Mouse (Mus musculus) olfactory bulb, adult 2 months (tissue): ENCODE measurements around the gene Tctex1d4. TPM values are rescaled to one million over a fixed set of nuclear protein-coding genes. Genes with fewer than 3 reads are reported as not detected.

Source experiments
- H3K27ac ChIP-seq: fragments of 200-500 bp; 2 replicates; pipeline ENCODE4 v1.5.1; 2012; ENCODE audit warnings: low read depth, low read length; ENCODE audit not compliant: insufficient read depth
- H3K4me1 ChIP-seq: fragments of 200-500 bp; 2 replicates; pipeline ENCODE4 v1.6.1; 2012; ENCODE audit warnings: low read length; ENCODE audit not compliant: control insufficient read depth, insufficient read depth
- H3K4me3 ChIP-seq: fragments of 200-500 bp; 2 replicates; pipeline ENCODE4 v1.5.1; 2012; ENCODE audit warnings: mild to moderate bottlenecking, low read depth, low read length, moderate library complexity; ENCODE audit not compliant: insufficient read depth
- CTCF ChIP-seq: fragments of 200-500 bp; IDR thresholded peaks from 2 replicates; pipeline ENCODE4 v1.5.1; 2012; ENCODE audit warnings: low read depth, mild to moderate bottlenecking, low read length, moderate library complexity; ENCODE audit not compliant: insufficient read depth
- POLR2A ChIP-seq: fragments of 200-500 bp; IDR thresholded peaks from 2 replicates; pipeline ENCODE4 v1.6.1; 2012; ENCODE audit warnings: mild to moderate bottlenecking, low read depth, low read length, moderate library complexity; ENCODE audit not compliant: insufficient read depth
- WGBS: fragments of 180-500 bp; shearing (Covaris S2); methylation state at CpG from one replicate; pipeline ENCODE4 v1.1.7; 2018; 5-methylcytosine and 5-hydroxymethylcytosine counted together
- polyA plus RNA-seq: library from polyadenylated mRNA; stranded (reverse); fragments of >200 nt; gene quantifications from 2 replicates; pipeline ENCODE4 v1.2.4, GENCODE M21; 2012; ENCODE audit warnings: low replicate concordance; ENCODE audit not compliant: missing spikeins, insufficient read depth, insufficient read length

The Tctex1d4 gene
- polyA plus RNA-seq, 1 experiment = not detected

DNA sequence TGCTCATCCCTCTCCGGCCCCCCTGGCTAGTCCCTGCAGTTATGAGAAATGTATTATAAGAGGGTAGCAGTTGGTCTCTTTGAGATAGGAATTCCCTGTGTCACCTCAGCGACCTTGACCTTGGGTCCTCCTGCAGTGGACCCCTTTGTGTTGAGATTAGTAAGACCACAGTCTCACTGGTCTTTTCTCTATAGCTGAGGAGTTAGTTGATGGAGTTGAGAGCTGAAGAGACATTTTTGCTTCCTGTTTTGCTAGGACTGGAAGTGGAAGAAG is 27.9 kb upstream of the Tctex1d4 start:
- WGBS = 76% methylated on average over 2 of the region's 2 CpGs
- H3K4me3 ChIP-seq = no peak overlapping the region
- H3K4me1 ChIP-seq = peaks cover 19% of the 10 kb centered on the region
- no peak overlapping the region for H3K27ac ChIP-seq
- TF ChIP-seq POLR2A (no peak), CTCF (no peak)

DNA sequence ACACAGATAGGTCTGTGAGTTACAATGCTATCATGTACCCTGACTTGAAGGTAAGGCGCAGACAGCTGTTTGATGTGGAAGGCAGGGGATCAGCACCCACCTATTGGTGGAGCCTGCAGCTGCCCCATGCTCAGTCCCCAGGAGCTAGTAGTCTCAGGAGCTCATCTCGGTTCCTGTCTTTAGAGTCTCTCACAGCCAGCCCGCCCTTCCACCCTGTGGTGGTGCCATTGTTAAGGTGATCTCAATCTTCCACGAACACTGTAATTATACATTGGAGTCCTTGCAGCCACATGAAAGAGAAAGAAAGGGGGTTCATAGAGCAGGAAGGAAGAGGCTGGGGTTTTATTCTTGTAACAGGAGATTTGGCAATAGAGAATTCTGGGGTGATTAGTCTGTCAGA is 26.6 kb upstream of the Tctex1d4 start:
- H3K4me1 ChIP-seq = peaks cover 19% of the 10 kb centered on the region
- WGBS = 66% methylated on average over 4 of the region's 4 CpGs
- TF ChIP-seq CTCF (no peak), POLR2A (no peak)

DNA sequence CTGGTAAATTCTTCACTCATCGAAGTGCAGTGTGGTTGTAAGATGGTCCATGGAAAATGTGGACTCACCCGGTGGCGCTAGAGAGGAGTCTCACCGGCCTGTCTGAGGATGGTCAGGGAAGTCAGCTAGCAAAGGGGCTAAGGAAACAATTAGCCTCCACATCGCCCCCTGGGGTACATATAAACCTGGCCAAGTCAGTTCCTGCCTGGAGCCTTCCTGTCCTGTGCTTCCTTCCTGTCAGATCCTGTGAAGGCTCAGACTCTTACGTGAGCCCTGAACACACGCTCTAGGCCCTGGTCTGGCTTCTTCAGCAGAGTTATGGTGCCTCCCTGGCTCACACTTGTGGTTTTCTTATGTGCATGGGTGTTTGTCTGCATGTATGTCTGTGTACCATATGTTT is 25.4 kb upstream of the Tctex1d4 start:
- Histone ChIP-seq H3K4me3 (no peak overlapping the region), H3K27ac (no peak overlapping the region), H3K4me1 (peaks cover 11% of the 10 kb centered on the region)
- TF ChIP-seq POLR2A (no peak), CTCF (no peak)
- 62% methylated on average over 7 of the region's 7 CpGs for WGBS

More for the DNA sequence above, 26.6 kb upstream of the Tctex1d4 start:
- Histone ChIP-seq H3K4me3 (no peak overlapping the region), H3K27ac (no peak overlapping the region)

DNA sequence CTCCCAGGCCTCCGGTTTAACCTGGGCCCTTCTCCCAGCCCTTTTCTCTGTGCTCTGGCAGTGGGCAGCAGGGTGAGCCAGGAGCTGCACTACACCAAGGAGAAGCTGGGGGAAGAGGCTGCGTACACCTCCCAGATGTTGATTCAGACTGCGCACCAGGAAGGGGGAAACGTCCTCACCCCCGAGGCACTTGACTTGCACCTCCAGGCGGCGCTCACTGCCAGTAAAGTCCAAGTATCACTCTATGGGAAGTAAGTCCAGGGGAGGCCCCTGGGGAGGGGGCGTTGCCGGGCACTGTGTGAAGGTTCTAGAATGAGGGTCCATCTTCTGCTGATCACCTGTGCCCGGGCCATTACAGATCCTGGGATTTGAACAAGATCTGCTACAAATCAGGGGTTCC is 21.9 kb upstream of the Tctex1d4 start:
- H3K4me1 ChIP-seq = no peaks in the 10 kb centered on the region
- TF ChIP-seq POLR2A (no peak), CTCF (no peak)
- 88% methylated on average over 10 of the region's 10 CpGs for WGBS
- H3K4me3 ChIP-seq = no peak overlapping the region
- no peak overlapping the region for H3K27ac ChIP-seq

DNA sequence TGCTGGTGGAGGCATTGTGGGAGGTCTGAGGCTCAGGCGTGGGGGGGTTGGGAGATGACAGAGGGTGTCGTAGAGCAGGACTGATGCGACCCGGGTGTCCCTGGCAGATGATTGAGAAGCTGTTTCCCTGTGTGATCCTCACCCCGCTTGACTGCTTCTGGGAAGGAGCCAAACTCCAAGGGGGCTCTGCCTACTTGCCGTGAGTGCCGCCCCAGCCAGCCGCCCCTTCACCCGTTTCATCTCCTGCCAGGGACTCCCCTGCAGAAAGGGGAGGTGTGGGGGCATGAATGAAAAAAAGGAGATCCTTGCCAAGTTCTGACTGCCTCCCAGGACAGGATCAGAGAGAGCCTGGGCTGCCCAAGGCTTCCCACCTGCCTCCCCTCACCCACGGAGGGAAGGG is 21.5 kb upstream of the Tctex1d4 start:
- H3K27ac ChIP-seq = no peak overlapping the region

DNA sequence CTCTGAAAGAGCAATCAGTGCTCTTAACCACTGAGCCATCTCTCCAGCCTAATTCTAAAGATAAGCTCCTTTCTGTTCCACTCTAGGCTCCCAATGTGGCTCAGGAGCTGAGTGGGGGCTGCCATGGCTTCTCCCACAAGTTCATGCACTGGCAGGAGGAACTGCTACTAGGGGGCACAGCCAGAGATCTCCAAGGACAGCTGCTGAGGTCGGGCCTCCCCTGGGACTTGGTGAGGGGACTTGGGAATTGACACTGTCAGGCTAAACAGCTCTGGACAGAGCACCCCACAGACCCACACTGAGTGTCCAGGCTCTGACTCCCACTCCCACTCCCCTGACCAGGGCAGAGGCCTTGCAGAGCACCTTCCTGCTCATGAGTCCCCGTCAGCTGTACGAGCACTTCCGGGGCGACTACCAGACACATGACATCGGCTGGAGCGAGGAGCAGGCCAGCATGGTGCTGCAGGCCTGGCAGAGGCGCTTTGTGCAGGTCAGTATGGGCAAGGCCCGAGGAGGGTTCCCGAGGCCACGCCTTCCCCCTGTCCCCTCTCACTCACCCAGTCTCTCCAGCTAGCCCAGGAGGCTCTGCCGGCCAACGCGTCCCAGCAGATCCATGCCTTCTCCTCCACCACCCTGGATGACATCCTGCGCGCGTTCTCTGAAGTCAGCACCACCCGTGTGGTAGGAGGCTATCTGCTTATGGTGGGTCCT is 18.6 kb upstream of the Tctex1d4 start:
- Histone ChIP-seq H3K4me1 (no peaks in the 10 kb centered on the region), H3K4me3 (no peak overlapping the region), H3K27ac (no peak overlapping the region)
- WGBS = 92% methylated on average over 18 of the region's 18 CpGs
- no peak for TF ChIP-seq POLR2A
- no peak for TF ChIP-seq CTCF

More for the DNA sequence above, 21.5 kb upstream of the Tctex1d4 start:
- Histone ChIP-seq H3K4me1 (no peaks in the 10 kb centered on the region), H3K4me3 (no peak overlapping the region)
- 39% methylated on average over 10 of the region's 10 CpGs for WGBS
- TF ChIP-seq POLR2A (no peak), CTCF (no peak)

DNA sequence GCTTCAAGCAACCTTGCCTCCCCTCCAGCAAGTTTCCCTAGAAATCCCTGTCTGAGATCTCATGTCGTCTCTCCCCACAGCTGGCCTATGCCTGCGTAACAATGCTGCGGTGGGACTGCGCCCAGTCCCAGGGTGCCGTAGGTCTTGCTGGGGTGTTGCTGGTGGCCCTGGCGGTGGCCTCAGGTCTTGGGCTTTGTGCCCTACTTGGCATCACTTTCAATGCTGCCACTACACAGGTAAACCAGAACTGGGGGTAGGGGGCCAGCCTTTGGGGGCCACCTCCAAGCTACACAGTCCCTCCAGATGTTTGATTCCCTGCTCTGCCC is 18.1 kb upstream of the Tctex1d4 start:
- H3K27ac ChIP-seq = no peak overlapping the region
- TF ChIP-seq POLR2A = no peak
- no peak for TF ChIP-seq CTCF
- H3K4me1 ChIP-seq = no peaks in the 10 kb centered on the region
- 96% methylated on average over 6 of the region's 6 CpGs for WGBS
- no peak overlapping the region for H3K4me3 ChIP-seq

DNA sequence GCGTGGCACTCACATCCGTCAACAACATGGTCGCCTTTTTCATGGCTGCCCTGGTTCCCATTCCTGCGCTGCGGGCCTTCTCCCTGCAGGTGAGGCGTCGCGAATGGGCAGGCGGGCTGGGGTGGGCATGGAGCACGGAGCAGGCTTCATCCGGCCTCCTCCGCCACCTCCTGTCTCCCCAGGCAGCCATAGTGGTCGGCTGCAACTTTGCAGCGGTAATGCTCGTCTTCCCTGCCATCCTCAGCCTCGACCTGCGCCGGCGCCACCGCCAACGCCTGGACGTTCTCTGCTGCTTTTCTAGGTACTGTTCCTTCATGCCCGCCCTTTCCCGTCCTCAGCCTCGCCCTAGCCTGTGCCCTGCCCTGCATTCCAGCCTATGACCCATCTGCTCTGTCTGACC is 17.3 kb upstream of the Tctex1d4 start:
- Histone ChIP-seq H3K27ac (no peak overlapping the region), H3K4me1 (no peaks in the 10 kb centered on the region), H3K4me3 (no peak overlapping the region)
- TF ChIP-seq CTCF (no peak), POLR2A (no peak)
- WGBS = 94% methylated on average over 25 of the region's 25 CpGs

DNA sequence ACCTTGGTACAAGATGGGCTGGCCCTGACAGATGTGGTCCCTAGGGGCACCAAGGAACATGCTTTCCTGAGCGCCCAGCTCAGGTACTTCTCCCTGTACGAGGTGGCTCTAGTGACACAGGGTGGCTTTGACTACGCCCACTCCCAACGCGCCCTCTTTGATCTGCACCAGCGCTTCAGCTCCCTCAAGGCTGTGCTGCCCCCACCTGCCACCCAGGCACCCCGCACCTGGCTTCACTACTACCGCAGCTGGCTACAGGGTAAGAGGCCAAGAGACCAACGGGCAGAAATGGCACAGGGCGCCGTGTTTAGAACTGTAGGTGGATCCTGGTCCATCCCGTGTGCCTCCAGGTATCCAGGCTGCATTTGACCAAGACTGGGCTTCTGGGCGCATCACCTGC is 16.3 kb upstream of the Tctex1d4 start:
- Histone ChIP-seq H3K4me3 (no peak overlapping the region), H3K4me1 (no peaks in the 10 kb centered on the region), H3K27ac (no peak overlapping the region)
- WGBS = 94% methylated on average over 13 of the region's 13 CpGs
- TF ChIP-seq POLR2A (no peak), CTCF (no peak)

DNA sequence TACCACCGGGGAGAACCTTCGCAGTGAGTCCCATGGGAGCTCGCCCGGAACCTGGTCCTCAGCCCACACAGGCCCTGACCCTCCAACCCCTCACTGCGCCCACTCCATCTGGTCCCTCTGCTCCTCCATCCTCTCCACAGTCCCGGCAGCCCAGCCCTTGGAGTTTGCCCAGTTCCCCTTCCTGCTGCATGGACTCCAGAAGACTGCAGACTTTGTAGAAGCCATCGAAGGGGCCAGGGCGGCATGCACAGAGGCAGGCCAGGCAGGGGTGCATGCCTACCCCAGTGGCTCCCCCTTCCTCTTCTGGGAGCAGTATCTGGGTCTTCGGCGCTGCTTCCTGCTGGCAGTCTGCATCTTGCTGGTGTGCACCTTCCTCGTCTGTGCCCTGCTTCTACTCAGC is 15.6 kb upstream of the Tctex1d4 start:
- H3K4me3 ChIP-seq = no peak overlapping the region
- H3K4me1 ChIP-seq = no peaks in the 10 kb centered on the region
- WGBS = 91% methylated on average over 11 of the region's 11 CpGs
- TF ChIP-seq CTCF = no peak
- no peak overlapping the region for H3K27ac ChIP-seq
